Mouse (Mus musculus) cerebellum, postnatal 4 days (tissue): ENCODE data around the gene Adamts16.

ENCODE experiments used
- DNase-seq, 2 experiments: peaks; one replicate each; pipeline ENCODE4 v3.0.0; 2022; ENCODE audit warnings: low spot score in 2 of 2, mixed read lengths in 1 of 2

Gene Adamts16

GRCm38 (mm10) chr13:70762586-70762985, 79.0 kb downstream of the Adamts16 start:
- no peak for DNase-seq

- no peak for DNase-seq
Observed at GRCm38 (mm10) chr13:70761312-70761711, 80.3 kb downstream of the Adamts16 start.

GRCm38 (mm10) chr13:70760186-70760585, 81.4 kb downstream of the Adamts16 start:
- DNase-seq = no peak

GRCm38 (mm10) chr13:70746294-70747008, 95.2 kb downstream of the Adamts16 start:
- no peak for DNase-seq

GRCm38 (mm10) chr13:70744416-70745038, 97.1 kb downstream of the Adamts16 start:
- DNase-seq = no peak

GRCm38 (mm10) chr13:70742693-70743092, 98.9 kb downstream of the Adamts16 start:
- DNase-seq = no peak

GRCm38 (mm10) chr13:70740281-70741240, 101.0 kb downstream of the Adamts16 start:
- no peak for DNase-seq

GRCm38 (mm10) chr13:70738781-70739180, 102.8 kb downstream of the Adamts16 start:
- no peak for DNase-seq

- no peak for DNase-seq
Observed at GRCm38 (mm10) chr13:70736409-70736808, 105.2 kb downstream of the Adamts16 start.

- no peak for DNase-seq
Observed at GRCm38 (mm10) chr13:70734640-70735039, 107.0 kb downstream of the Adamts16 start.

- no peak for DNase-seq
Observed at GRCm38 (mm10) chr13:70733911-70734310, 107.7 kb downstream of the Adamts16 start.

GRCm38 (mm10) chr13:70733206-70733605, 108.4 kb downstream of the Adamts16 start:
- DNase-seq = no peak

GRCm38 (mm10) chr13:70732781-70733180, 108.8 kb downstream of the Adamts16 start:
- no peak for DNase-seq

- no peak for DNase-seq
Observed at GRCm38 (mm10) chr13:70731349-70731748, 110.3 kb downstream of the Adamts16 start.

GRCm38 (mm10) chr13:70729996-70730395, 111.6 kb downstream of the Adamts16 start:
- DNase-seq = no peak

- DNase-seq = no peak
Observed at GRCm38 (mm10) chr13:70726249-70726648, 115.4 kb downstream of the Adamts16 start.

- no peak for DNase-seq
Observed at GRCm38 (mm10) chr13:70724635-70725034, 117.0 kb downstream of the Adamts16 start.

- no peak for DNase-seq
Observed at GRCm38 (mm10) chr13:70724108-70724622, 117.4 kb downstream of the Adamts16 start.

GRCm38 (mm10) chr13:70719994-70720393, 121.6 kb downstream of the Adamts16 start:
- DNase-seq = no peak

- DNase-seq = peak in 1 of 2 experiments; percentile 24
Observed at GRCm38 (mm10) chr13:70718814-70719213, 122.8 kb downstream of the Adamts16 start.

- DNase-seq = no peak
Observed at GRCm38 (mm10) chr13:70716022-70716421, 125.6 kb downstream of the Adamts16 start.
